Mouse (Mus musculus): ENCODE data around the gene Tlx2. TPM values are rescaled to one million over a fixed set of nuclear protein-coding genes. Genes with fewer than 3 reads are reported as not detected.

Tlx2 gene
- polyA plus RNA-seq, 1 experiment from 2014 or later, result 3.4 TPM

DNA sequence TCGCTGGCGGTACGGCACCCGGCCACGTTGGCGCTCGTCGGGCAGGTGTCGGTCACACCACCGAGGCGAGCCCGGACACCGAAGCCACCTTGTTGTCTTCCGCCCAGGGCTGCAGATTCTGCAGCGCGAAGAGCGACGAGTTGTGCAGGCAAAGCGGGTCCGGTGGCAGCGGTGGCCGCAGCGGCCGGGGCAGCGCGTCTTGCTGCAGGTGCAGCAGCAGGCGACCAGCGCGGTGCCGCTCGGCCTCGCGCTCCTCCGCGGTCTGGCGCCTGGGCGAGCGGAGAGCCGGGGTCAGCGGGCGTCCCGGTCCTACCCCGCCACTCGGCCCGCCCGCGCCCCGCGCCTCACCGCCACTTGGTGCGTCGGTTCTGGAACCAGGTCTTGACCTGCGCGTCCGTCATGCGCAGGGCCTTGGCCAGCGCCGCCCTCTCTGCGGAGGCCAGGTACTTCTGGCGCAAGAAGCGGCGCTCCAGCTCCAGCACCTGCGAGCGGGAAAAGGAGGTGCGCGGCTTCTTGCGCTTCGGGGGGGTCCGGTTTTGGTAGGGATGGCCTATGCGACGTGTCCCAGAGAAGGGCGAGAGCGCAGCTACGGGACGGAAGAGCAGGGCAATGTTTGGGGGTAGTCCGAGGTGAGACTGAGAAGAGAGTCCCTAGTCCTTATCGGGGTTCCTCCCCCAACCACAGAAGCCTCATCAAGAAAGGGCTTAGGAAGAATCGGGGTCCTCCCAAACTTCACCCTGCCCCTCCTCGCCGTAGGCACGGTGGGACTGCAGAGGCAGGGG is 1.2 kb downstream of the Tlx2 start:
- no peak for ATAC-seq (ENCODE audit: insufficient read depth, low FRiP score)
- no peaks in the 10 kb centered on the region for H3K36me3 ChIP-seq (ENCODE audit: control insufficient read depth, insufficient read depth, low read length)
- no peak overlapping the region; the same call in 1 of the 2 replicates for H3K9ac ChIP-seq (ENCODE audit: low read length)
- H3K27me3 ChIP-seq (ENCODE audit: control insufficient read depth, insufficient read depth, low read length), result peaks cover 95% of the 10 kb centered on the region
- WGBS, result 1% methylated on average over 81 of the region's 81 CpGs
- H3K9me3 ChIP-seq (replicated peaks; ENCODE audit: control insufficient read depth, low read length), result no peaks in the 10 kb centered on the region
- H3K4me2 ChIP-seq (ENCODE audit: low read depth, low read length), result peak overlapping the region; percentile 40
- peaks cover 11% of the 10 kb centered on the region for H3K4me1 ChIP-seq (ENCODE audit: control insufficient read depth, insufficient read depth, low read length)
- H3K4me3 ChIP-seq (replicated peaks; ENCODE audit: low read length), result peak overlapping the region; percentile 28
- H3K27ac ChIP-seq (ENCODE audit: low read length), result no peak overlapping the region

DNA sequence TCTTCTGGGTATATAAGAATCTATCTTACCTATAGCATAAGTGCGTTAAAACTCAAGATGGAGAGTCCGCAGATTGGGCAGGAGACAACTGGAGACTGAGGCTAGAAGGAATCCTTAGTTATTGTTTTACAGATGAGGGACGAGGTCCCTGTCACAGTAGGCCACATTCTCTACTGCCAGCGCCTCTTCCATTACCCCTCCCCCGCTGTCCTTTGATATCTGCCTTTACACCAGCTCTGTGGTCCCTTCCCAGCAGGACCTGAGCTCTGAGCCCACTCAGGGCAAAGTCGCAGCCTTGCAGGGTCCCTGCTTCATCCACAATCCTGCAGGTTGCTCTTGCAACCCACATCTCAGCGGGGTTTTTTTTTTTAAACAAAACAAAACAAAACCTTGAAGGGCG is 1.9 kb downstream of the Tlx2 start:
- H3K4me2 ChIP-seq (ENCODE audit: low read depth, low read length), result no peak overlapping the region; the same call in 1 of the 2 replicates
- H3K27ac ChIP-seq (ENCODE audit: low read length), result no peak overlapping the region
- H3K36me3 ChIP-seq (ENCODE audit: control insufficient read depth, insufficient read depth, low read length), result no peaks in the 10 kb centered on the region
- H3K27me3 ChIP-seq (ENCODE audit: control insufficient read depth, insufficient read depth, low read length), result peaks cover 96% of the 10 kb centered on the region
- H3K4me1 ChIP-seq (ENCODE audit: control insufficient read depth, insufficient read depth, low read length), result peaks cover 11% of the 10 kb centered on the region
- H3K9me3 ChIP-seq (replicated peaks; ENCODE audit: control insufficient read depth, low read length), result no peaks in the 10 kb centered on the region
- 9% methylated on average over 8 of the region's 8 CpGs for WGBS
- H3K9ac ChIP-seq (ENCODE audit: low read length), result no peak overlapping the region
- ATAC-seq (ENCODE audit: insufficient read depth, low FRiP score), result no peak
- H3K4me3 ChIP-seq (replicated peaks; ENCODE audit: low read length), result peak overlapping the region; percentile 28

DNA sequence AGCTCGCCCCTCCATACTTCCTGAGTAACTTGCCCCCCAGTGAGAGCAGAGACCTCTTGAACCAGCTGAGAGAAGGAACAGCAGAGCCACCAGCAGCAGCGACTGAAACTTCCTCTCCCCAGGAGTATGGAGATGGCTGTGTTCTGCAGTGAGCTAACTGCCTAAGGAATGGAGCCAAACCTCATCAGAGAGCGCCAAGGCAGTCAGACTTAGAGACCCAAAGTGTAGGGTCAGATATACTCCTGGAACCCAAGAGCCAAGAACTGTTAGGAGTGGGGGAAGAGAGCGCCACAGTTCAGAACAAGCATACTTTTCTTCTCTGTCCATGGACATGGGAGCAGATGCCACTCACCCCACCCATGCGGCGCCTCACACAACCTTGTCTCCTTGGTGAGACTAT is 3.7 kb downstream of the Tlx2 start:
- Histone ChIP-seq H3K4me3 (replicated peaks; ENCODE audit: low read length) (no peak overlapping the region), H3K9me3 (replicated peaks; ENCODE audit: control insufficient read depth, low read length) (no peaks in the 10 kb centered on the region), H3K36me3 (ENCODE audit: control insufficient read depth, insufficient read depth, low read length) (no peaks in the 10 kb centered on the region), H3K4me2 (ENCODE audit: low read depth, low read length) (no peak overlapping the region), H3K27me3 (ENCODE audit: control insufficient read depth, insufficient read depth, low read length) (peaks cover 92% of the 10 kb centered on the region), H3K4me1 (ENCODE audit: control insufficient read depth, insufficient read depth, low read length) (peaks cover 11% of the 10 kb centered on the region), H3K27ac (ENCODE audit: low read length) (no peak overlapping the region), H3K9ac (ENCODE audit: low read length) (no peak overlapping the region)
- WGBS, result 32% methylated on average over 6 of the region's 6 CpGs
- no peak for ATAC-seq (ENCODE audit: insufficient read depth, low FRiP score)

DNA sequence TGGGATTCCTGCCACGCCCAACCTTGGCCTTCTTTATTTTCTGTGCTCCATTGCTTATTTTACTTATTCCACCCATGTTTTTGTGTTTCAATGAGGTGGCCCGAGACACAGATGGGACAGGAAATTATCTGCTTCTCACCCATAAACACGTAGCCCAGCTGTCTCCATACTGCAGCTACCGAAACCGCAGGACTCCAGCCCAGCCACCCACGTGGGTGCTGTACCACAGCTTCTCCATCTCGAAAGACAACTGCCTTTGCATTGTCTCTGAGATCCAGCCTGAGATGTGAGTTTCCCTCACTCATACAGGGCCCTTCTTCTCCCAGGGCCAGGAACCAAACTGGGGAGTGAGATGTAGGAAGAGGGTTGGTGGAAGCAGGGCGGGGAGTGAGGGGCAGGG is 4.1 kb downstream of the Tlx2 start:
- peaks cover 7% of the 10 kb centered on the region for H3K4me1 ChIP-seq (ENCODE audit: control insufficient read depth, insufficient read depth, low read length)
- H3K9me3 ChIP-seq (replicated peaks; ENCODE audit: control insufficient read depth, low read length), result no peaks in the 10 kb centered on the region
- no peak overlapping the region for H3K27ac ChIP-seq (ENCODE audit: low read length)
- H3K36me3 ChIP-seq (ENCODE audit: control insufficient read depth, insufficient read depth, low read length), result no peaks in the 10 kb centered on the region
- no peak overlapping the region for H3K4me3 ChIP-seq (replicated peaks; ENCODE audit: low read length)
- H3K9ac ChIP-seq (ENCODE audit: low read length), result no peak overlapping the region
- peaks cover 87% of the 10 kb centered on the region for H3K27me3 ChIP-seq (ENCODE audit: control insufficient read depth, insufficient read depth, low read length)
- 33% methylated on average over 8 of the region's 8 CpGs for WGBS
- no peak for ATAC-seq (ENCODE audit: insufficient read depth, low FRiP score)
- no peak overlapping the region for H3K4me2 ChIP-seq (ENCODE audit: low read depth, low read length)

DNA sequence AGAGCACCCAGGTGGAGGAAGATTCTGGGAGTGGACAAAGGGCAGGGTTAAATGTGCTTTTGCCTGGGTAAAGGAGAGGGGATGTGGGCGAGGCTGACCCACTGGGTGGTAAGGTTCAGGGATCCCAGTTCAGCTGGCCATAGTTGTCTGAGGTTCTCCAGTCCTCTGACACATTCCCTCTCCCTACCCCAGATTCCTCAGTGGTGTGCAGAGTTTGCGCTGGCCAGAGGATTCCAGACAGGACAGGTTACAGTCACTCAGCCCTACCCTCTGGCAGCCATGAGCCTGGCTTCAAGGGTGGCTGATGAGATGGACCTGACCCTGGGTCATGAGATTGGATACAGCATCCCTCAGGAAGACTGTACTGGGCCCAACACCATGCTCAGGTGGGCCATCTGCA is 11.4 kb downstream of the Tlx2 start:
- H3K4me3 ChIP-seq (replicated peaks; ENCODE audit: low read length), result peak overlapping the region; percentile 32
- H3K4me2 ChIP-seq (ENCODE audit: low read depth, low read length), result peak overlapping the region; percentile 43
- H3K9ac ChIP-seq (ENCODE audit: low read length), result peak overlapping the region; percentile 57

DNA sequence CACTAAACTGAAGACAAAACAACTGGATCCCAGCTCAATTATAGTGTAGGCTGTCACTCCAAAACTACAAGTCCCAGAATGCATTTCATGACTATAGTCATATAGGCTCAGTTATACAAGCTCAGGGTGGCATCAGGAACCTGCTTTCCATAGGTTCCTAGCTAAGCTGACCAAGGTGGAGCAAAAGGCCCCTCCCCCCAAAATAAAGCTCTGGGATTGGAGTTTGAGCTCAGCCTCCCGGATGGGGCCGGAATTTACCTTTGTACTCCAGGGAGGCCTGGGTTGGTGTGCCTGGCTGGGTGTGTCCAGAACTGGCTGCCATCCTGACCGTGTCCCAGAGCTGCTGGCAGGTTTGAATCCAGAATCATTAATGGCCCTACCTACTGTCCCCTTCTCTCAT is 12.3 kb downstream of the Tlx2 start, which contains the start of gene Dqx1:
Gene Dqx1, plus strand, starts transcription at position 55 of the 400 bp plus-strand sequence.
- Histone ChIP-seq H3K4me3 (replicated peaks; ENCODE audit: low read length) (peak within 1 kb of the TSS; percentile 32), H3K27ac (ENCODE audit: low read length) (peak within 1 kb of the TSS; percentile 58; the same call in 1 of the 2 replicates), H3K36me3 (ENCODE audit: control insufficient read depth, insufficient read depth, low read length) (no peaks in the 10 kb centered on the region), H3K4me2 (ENCODE audit: low read depth, low read length) (peak within 1 kb of the TSS; percentile 43), H3K9ac (ENCODE audit: low read length) (peak within 1 kb of the TSS; percentile 57), H3K4me1 (ENCODE audit: control insufficient read depth, insufficient read depth, low read length) (peaks cover 12% of the 10 kb centered on the region), H3K27me3 (ENCODE audit: control insufficient read depth, insufficient read depth, low read length) (peaks cover 8% of the 10 kb centered on the region), H3K9me3 (replicated peaks; ENCODE audit: control insufficient read depth, low read length) (no peaks in the 10 kb centered on the region)
- ATAC-seq (ENCODE audit: insufficient read depth, low FRiP score), result peak; percentile 59
- WGBS, result 36% methylated on average over 3 of the region's 3 CpGs

More for the DNA sequence above, 11.4 kb downstream of the Tlx2 start:
- no peaks in the 10 kb centered on the region for H3K9me3 ChIP-seq (replicated peaks; ENCODE audit: control insufficient read depth, low read length)
- H3K4me1 ChIP-seq (ENCODE audit: control insufficient read depth, insufficient read depth, low read length), result peaks cover 9% of the 10 kb centered on the region
- H3K27me3 ChIP-seq (ENCODE audit: control insufficient read depth, insufficient read depth, low read length), result peaks cover 17% of the 10 kb centered on the region
- no peak overlapping the region for H3K27ac ChIP-seq (ENCODE audit: low read length)
- ATAC-seq (ENCODE audit: insufficient read depth, low FRiP score), result no peak
- 89% methylated on average over 2 of the region's 2 CpGs for WGBS
- no peaks in the 10 kb centered on the region for H3K36me3 ChIP-seq (ENCODE audit: control insufficient read depth, insufficient read depth, low read length)

DNA sequence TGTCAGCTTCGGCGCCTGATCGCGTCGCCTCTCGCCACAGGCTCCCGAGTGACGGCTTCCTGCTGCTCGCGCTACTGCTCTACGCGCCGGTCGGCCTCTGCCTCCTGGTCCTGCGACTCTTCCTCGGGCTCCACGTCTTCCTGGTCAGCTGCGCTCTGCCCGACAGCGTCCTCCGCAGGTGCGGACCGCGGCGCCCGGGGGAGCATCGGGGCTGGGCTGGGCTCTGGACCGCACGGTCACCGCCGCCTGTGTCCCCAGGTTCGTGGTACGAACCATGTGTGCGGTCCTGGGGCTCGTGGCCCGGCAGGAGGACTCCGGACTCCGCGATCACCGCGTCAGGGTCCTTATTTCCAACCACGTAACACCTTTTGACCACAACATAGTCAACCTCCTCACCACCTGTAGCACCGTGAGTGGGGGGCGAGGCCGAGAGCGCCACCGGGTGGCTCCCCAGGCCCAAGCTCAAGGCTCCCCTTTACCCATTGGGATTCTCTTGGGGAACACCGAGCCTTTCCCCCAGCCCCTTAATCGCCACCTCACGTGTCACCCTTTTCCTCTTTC is 15.1 kb downstream of the Tlx2 start, which contains the start of gene Htra2:
Gene Htra2, minus strand, starts transcription at position 403 of the 561 bp plus-strand sequence.
- Histone ChIP-seq H3K36me3 (ENCODE audit: control insufficient read depth, insufficient read depth, low read length) (no peaks in the 10 kb centered on the region), H3K27me3 (ENCODE audit: control insufficient read depth, insufficient read depth, low read length) (no peaks in the 10 kb centered on the region), H3K4me1 (ENCODE audit: control insufficient read depth, insufficient read depth, low read length) (peaks cover 15% of the 10 kb centered on the region), H3K27ac (ENCODE audit: low read length) (peak within 1 kb of the TSS; percentile 81), H3K4me3 (replicated peaks; ENCODE audit: low read length) (peak within 1 kb of the TSS; percentile 92), H3K9me3 (replicated peaks; ENCODE audit: control insufficient read depth, low read length) (no peaks in the 10 kb centered on the region), H3K4me2 (ENCODE audit: low read depth, low read length) (peak within 1 kb of the TSS; percentile 89), H3K9ac (ENCODE audit: low read length) (peak within 1 kb of the TSS; percentile 93)
- ATAC-seq (ENCODE audit: insufficient read depth, low FRiP score), result peak; percentile 9
- WGBS, result under 1% methylated on average over 50 of the region's 50 CpGs

DNA sequence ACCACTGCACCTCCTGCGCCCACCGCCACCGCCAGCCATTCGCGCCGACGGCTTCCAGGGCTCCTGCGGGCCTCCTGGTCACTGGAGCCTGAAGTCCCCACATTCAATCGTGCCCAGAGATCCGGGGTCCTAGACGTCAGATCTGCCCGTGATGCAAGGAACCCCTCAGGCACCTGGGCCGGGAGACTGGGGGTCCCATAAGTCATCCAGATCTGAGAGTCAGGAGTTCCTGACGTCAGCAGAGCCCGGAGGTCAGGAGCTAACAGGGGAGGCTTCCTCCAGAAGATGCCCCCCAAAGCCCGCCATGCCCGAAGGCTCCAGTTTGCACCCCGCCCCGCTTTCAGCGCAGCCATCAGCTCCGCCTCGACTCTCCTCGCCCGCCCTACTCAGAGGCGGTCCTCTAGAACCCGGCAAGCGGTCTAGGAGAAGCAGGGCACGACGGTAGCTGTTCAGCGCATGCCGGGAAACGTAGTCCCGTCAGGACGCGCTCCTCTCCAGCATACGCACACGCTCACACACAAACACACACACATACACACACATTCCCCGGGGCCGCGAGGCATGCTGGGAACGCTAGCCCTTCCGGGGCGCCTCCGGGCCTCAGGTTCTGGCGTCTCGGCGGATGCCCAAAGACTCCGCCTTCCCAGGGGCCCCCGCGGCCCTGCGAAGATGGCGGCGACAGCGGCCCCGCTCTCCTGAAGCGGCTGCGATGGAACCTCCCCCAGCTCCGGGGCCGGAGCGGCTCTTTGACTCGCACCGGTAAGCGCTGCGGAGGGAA is 15.8 kb downstream of the Tlx2 start, which contains the start of gene Aup1:
Gene Aup1, plus strand, starts transcription at position 448 of the 778 bp plus-strand sequence.
- WGBS, result under 1% methylated on average over 63 of the region's 64 CpGs

More for the DNA sequence above, 15.8 kb downstream of the Tlx2 start, which contains the start of gene Aup1:
- H3K36me3 ChIP-seq (ENCODE audit: control insufficient read depth, insufficient read depth, low read length), result no peaks in the 10 kb centered on the region
- peak within 1 kb of the TSS; percentile 93 for H3K9ac ChIP-seq (ENCODE audit: low read length)
- H3K4me1 ChIP-seq (ENCODE audit: control insufficient read depth, insufficient read depth, low read length), result peaks cover 15% of the 10 kb centered on the region
- peak within 1 kb of the TSS; percentile 81 for H3K27ac ChIP-seq (ENCODE audit: low read length)
- peak within 1 kb of the TSS; percentile 89 for H3K4me2 ChIP-seq (ENCODE audit: low read depth, low read length)
- peak within 1 kb of the TSS; percentile 92 for H3K4me3 ChIP-seq (replicated peaks; ENCODE audit: low read length)
- no peaks in the 10 kb centered on the region for H3K27me3 ChIP-seq (ENCODE audit: control insufficient read depth, insufficient read depth, low read length)
- no peaks in the 10 kb centered on the region for H3K9me3 ChIP-seq (replicated peaks; ENCODE audit: control insufficient read depth, low read length)
- ATAC-seq (ENCODE audit: insufficient read depth, low FRiP score), result peak; percentile 96

All from stomach, embryonic 16.5 days (tissue).